Mouse (Mus musculus) thymus, adult 2 months (tissue): Measurements from ENCODE around the gene Map3k5.

Experiments used
- CTCF ChIP-seq: fragments of 200-500 bp; IDR thresholded peaks from 2 replicates; pipeline ENCODE4 v1.5.1; 2012; ENCODE audit warnings: mild to moderate bottlenecking, control low read depth, low read length, moderate library complexity, borderline replicate concordance; ENCODE audit not compliant: control insufficient read depth, poor library complexity, insufficient read depth; ENCODE audit errors: extremely low read depth
- POLR2A ChIP-seq: fragments of 200-500 bp; IDR thresholded peaks from 2 replicates; pipeline ENCODE4 v1.6.1; 2012; ENCODE audit warnings: mild to moderate bottlenecking, low read length, control low read depth, moderate library complexity; ENCODE audit not compliant: control insufficient read depth, poor library complexity, insufficient read depth; ENCODE audit errors: extremely low read depth

DNA sequence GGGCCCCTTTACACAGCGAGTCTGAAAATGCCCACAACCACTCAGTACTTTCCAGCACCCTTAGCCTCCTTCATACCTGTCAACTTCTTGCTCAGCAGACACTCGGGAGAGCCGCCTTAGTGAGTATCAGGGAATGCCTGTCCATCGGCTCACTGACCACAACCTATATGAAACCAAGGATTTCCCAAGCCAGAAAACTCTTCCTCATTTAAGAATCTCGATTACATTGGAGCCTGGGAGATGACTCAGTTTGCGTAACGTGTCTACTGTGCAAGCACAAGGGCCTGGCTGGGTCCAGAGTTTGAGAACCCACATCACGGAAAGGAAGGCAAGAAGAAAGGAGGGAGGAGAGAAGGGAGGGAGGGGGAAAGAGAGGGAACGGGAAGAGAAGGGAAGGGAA lies 7.6 kb downstream of the Map3k5 start:
- TF ChIP-seq POLR2A (no peak), CTCF (no peak)
